Mouse (Mus musculus) lung, postnatal 0 days (tissue): Measurements from ENCODE around the gene Olfr1393. TPM values are rescaled to one million over a fixed set of nuclear protein-coding genes. Genes with fewer than 3 reads are reported as not detected.
"Not testable (repeated sequence)": the region's sequence is repeated elsewhere in the genome, so short reads cannot be mapped to it uniquely, and the experiment has no call there.

Source experiments
- ATAC-seq: fragments of 200-750 bp; cut with Nextera tagmentation; 2 replicates; pipeline ENCODE4 v1.8.0; 2017; ENCODE audit warnings: moderate library complexity
- DNase-seq: peaks from one replicate; pipeline ENCODE4 v3.0.0-alpha.2; 2016; ENCODE audit warnings: low spot score
- H3K27ac ChIP-seq: fragments of 300-500 bp; sonication (generic); 2 replicates; pipeline ENCODE4 v1.5.1; 2014; ENCODE audit warnings: antibody characterized with exemption, mild to moderate bottlenecking, low read length, mixed read lengths
- H3K27me3 ChIP-seq: fragments of 300-500 bp; sonication (generic); replicated peaks from 2 replicates; pipeline ENCODE4 v1.6.1; 2014; ENCODE audit warnings: low read length, mixed read lengths; ENCODE audit not compliant: insufficient read depth
- H3K36me3 ChIP-seq: fragments of 300-500 bp; sonication (generic); 2 replicates; pipeline ENCODE4 v1.6.1; 2014; ENCODE audit warnings: low read length, mixed read lengths; ENCODE audit not compliant: insufficient read depth
- H3K4me1 ChIP-seq: fragments of 300-500 bp; sonication (generic); 2 replicates; pipeline ENCODE4 v1.6.1; 2014; ENCODE audit warnings: antibody characterized with exemption, low read depth, low read length, mixed read lengths; ENCODE audit not compliant: insufficient read depth
- H3K4me2 ChIP-seq: fragments of 300-500 bp; sonication (generic); replicated peaks from 2 replicates; pipeline ENCODE4 v1.6.1; 2014; ENCODE audit warnings: low read depth, mild to moderate bottlenecking, low read length, moderate library complexity, mixed read lengths
- H3K4me3 ChIP-seq: fragments of 300-500 bp; sonication (generic); 2 replicates; pipeline ENCODE4 v1.5.1; 2014; ENCODE audit warnings: low read depth, low read length
- H3K9ac ChIP-seq: fragments of 300-500 bp; sonication (generic); replicated peaks from 2 replicates; pipeline ENCODE4 v1.6.1; 2014; ENCODE audit warnings: low read depth, mild to moderate bottlenecking
- H3K9me3 ChIP-seq: fragments of 300-500 bp; sonication (generic); 2 replicates; pipeline ENCODE4 v1.6.1; 2016; ENCODE audit warnings: low read length, mixed read lengths
- CTCF ChIP-seq: IDR thresholded peaks from 2 replicates; pipeline ENCODE4 v1.5.1; 2016; ENCODE audit warnings: antibody characterized with exemption, mild to moderate bottlenecking
- EP300 ChIP-seq: IDR thresholded peaks from 2 replicates; pipeline ENCODE4 v1.6.1; 2016; ENCODE audit warnings: antibody characterized with exemption, mild to moderate bottlenecking, control low read depth
- WGBS: fragments of 180-500 bp; shearing (Covaris S2); extraction: QIAGEN DNeasy Blood & Tissue Kit; methylation state at CpG from one replicate; pipeline ENCODE4 v1.1.7; 2014; 5-methylcytosine and 5-hydroxymethylcytosine counted together
- polyA plus RNA-seq: library from polyadenylated mRNA; unstranded; fragments of >200 nt; fragmentation: Nextera tagmentation; extraction: Ambion mirVana; gene quantifications from 2 replicates; pipeline ENCODE4 v1.2.1, GENCODE M21; 2015

The Olfr1393 gene
- polyA plus RNA-seq, 1 experiment from 2014 or later, result not detected

- WGBS, result 78% methylated on average over 4 of the region's 4 CpGs
- Histone ChIP-seq H3K4me2 (no peak overlapping the region), H3K4me3 (no peak overlapping the region), H3K27me3 (no peaks in the 10 kb centered on the region), H3K9ac (no peak overlapping the region), H3K9me3 (no peaks in the 10 kb centered on the region), H3K27ac (no peak overlapping the region), H3K4me1 (no peaks in the 10 kb centered on the region; the same call in 1 of the 2 replicates), H3K36me3 (no peaks in the 10 kb centered on the region)
- DNase-seq (no peak), ATAC-seq (no peak)
- no peak for TF ChIP-seq EP300
- TF ChIP-seq CTCF, result no peak
These were observed 7.7 kb upstream of the Olfr1393 start for GRCm38 (mm10) chr11:49270368-49270767.

- no peaks in the 10 kb centered on the region for H3K9me3 ChIP-seq
- H3K27ac ChIP-seq, result no peak overlapping the region
- 27% methylated on average over 7 of the region's 7 CpGs for WGBS
- H3K9ac ChIP-seq, result no peak overlapping the region
- H3K27me3 ChIP-seq, result no peaks in the 10 kb centered on the region
- no peak for TF ChIP-seq EP300
- peak; percentile 84 for TF ChIP-seq CTCF
- no peaks in the 10 kb centered on the region for H3K4me1 ChIP-seq
- ATAC-seq, result peak; percentile 25
- H3K4me3 ChIP-seq, result no peak overlapping the region
- H3K4me2 ChIP-seq, result no peak overlapping the region
- no peaks in the 10 kb centered on the region for H3K36me3 ChIP-seq
- peak; percentile 87 for DNase-seq
These were observed 6.8 kb upstream of the Olfr1393 start for GRCm38 (mm10) chr11:49271334-49271733.

- DNase-seq (no peak), ATAC-seq (no peak)
- Histone ChIP-seq H3K4me3 (no peak overlapping the region), H3K27ac (no peak overlapping the region), H3K9ac (no peak overlapping the region), H3K27me3 (no peaks in the 10 kb centered on the region), H3K4me1 (no peaks in the 10 kb centered on the region), H3K9me3 (no peaks in the 10 kb centered on the region), H3K4me2 (no peak overlapping the region), H3K36me3 (no peaks in the 10 kb centered on the region)
- WGBS, result 58% methylated on average over 11 of the region's 11 CpGs
- TF ChIP-seq CTCF, result no peak
- no peak for TF ChIP-seq EP300
These were observed 4.1 kb upstream of the Olfr1393 start for GRCm38 (mm10) chr11:49273834-49274519.

GRCm38 (mm10) chr11:49284982-49285381, 6.9 kb downstream of the Olfr1393 start, which contains the start of gene Olfr1392:
Gene Olfr1392 (plus strand): TSS chr11:49285282.
- ATAC-seq, H3K4me1 ChIP-seq, H3K4me3 ChIP-seq, H3K9me3 ChIP-seq, H3K9ac ChIP-seq, H3K27me3 ChIP-seq, H3K27ac ChIP-seq, H3K36me3 ChIP-seq, DNase-seq, H3K4me2 ChIP-seq: not testable (repeated sequence)
- 28% methylated on average over 1 of the region's 1 CpGs for WGBS

GRCm38 (mm10) chr11:49287251-49287650, 9.1 kb downstream of the Olfr1393 start:
- Histone ChIP-seq H3K27ac (no peak overlapping the region), H3K4me3 (no peak overlapping the region), H3K4me2 (no peak overlapping the region), H3K27me3 (no peaks in the 10 kb centered on the region), H3K36me3 (no peaks in the 10 kb centered on the region), H3K9ac (no peak overlapping the region), H3K9me3 (no peaks in the 10 kb centered on the region), H3K4me1 (no peaks in the 10 kb centered on the region)
- no peak for DNase-seq
- WGBS, result 63% methylated on average over 2 of the region's 2 CpGs
- TF ChIP-seq EP300 (no peak), CTCF (no peak)
- no peak for ATAC-seq

DNA sequence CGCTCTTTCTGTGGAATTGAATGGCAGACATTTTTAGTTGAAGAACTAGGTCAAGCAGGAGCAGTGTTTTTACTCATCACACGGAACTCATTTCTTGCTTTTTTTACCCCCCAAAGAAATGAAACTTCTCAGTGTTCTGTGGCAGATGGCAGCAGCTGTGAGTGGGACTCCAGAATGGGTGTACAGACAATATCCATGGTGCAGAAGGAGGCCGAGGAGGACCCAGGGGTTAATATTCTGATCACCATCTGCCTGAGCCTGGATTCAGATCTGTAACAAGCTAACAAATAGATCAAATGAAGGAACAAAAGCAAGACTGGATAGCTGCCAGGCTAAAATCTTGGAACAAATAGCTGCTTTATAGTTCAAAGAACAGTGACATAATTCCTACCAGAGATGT, 14.7 kb downstream of the Olfr1393 start:
- no peak for TF ChIP-seq EP300
- TF ChIP-seq CTCF, result no peak
- H3K36me3 ChIP-seq, result no peaks in the 10 kb centered on the region
- no peak overlapping the region for H3K27ac ChIP-seq
- no peaks in the 10 kb centered on the region for H3K27me3 ChIP-seq
- H3K4me2 ChIP-seq, result no peak overlapping the region
- H3K4me1 ChIP-seq, result no peaks in the 10 kb centered on the region
- 73% methylated on average over 3 of the region's 3 CpGs for WGBS
- ATAC-seq (no peak), DNase-seq (no peak)
- H3K9ac ChIP-seq, result no peak overlapping the region
- no peaks in the 10 kb centered on the region for H3K9me3 ChIP-seq
- H3K4me3 ChIP-seq, result no peak overlapping the region

GRCm38 (mm10) chr11:49304441-49304840, 26.3 kb downstream of the Olfr1393 start, which contains the start of gene Olfr10:
Gene Olfr10 (plus strand): TSS chr11:49304741.
- no peaks in the 10 kb centered on the region for H3K9me3 ChIP-seq
- TF ChIP-seq CTCF (no peak), EP300 (no peak)
- no peak within 1 kb of the TSS for H3K9ac ChIP-seq
- H3K27me3 ChIP-seq, result no peaks in the 10 kb centered on the region
- no peak within 1 kb of the TSS for H3K4me3 ChIP-seq
- H3K4me1 ChIP-seq, result no peaks in the 10 kb centered on the region
- no peaks in the 10 kb centered on the region for H3K36me3 ChIP-seq
- H3K4me2 ChIP-seq, result no peak within 1 kb of the TSS
- DNase-seq (no peak), ATAC-seq (no peak)
- no peak within 1 kb of the TSS for H3K27ac ChIP-seq

DNA sequence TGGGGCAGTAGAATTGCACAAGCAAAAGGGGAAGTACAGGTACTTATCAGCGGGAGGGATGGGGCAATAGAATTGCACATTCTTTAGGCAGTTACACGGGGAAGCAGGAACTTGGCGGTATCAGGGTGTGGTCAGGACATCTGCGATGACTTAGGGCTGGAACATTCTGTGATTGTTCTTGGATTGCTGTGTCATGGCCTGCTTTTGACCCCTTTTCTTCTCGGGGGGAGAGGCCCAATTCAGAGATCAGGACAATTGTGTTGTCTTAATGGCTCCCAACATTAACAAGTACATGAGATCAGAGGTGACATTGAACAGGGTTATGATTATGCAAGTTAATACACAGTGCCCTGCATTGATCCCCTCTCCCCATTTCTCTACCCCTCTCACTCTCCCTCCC, 30.4 kb downstream of the Olfr1393 start:
- H3K9ac ChIP-seq, H3K4me3 ChIP-seq, ATAC-seq, H3K9me3 ChIP-seq, H3K4me2 ChIP-seq, H3K36me3 ChIP-seq, DNase-seq, H3K27ac ChIP-seq, H3K27me3 ChIP-seq, H3K4me1 ChIP-seq: not testable (repeated sequence)
- WGBS, result 65% methylated on average over 5 of the region's 5 CpGs
